Mouse (Mus musculus): ENCODE results near the gene Slc35e2.
"Not testable (repeated sequence)": the region's sequence is repeated elsewhere in the genome, so short reads cannot be mapped to it uniquely, and the experiment has no call there.

The Slc35e2 gene

DNA sequence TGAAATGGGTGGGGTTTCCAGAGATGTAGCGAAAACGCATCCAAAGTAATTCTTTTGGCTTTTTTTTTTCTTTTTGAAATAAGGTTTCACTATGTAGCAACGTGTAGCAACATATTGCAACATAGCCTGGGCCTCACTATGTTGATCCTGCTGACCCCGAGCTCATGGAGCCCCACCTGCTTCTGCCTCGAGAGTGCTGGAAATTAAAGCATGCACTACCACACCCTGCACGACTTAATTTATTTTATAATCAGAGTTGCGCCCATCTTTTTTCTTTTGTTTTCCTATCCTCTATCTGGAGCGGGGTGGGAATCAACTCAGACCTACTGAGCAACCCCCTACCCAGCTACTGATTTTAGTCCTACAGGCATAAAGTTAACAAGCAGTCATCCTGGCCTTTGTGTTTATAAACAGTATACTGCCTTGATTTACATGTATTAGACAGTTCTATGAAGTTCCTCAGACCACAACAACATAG lies 68.4 kb downstream of the Slc35e2 start:
- DNase-seq (ENCODE audit: low spot score in 2 of 2), result no peak

GRCm38 (mm10) chr4:155670236-155670635 lies 69.0 kb downstream of the Slc35e2 start:
- not testable (repeated sequence) for DNase-seq (ENCODE audit: low spot score in 2 of 2)

DNA sequence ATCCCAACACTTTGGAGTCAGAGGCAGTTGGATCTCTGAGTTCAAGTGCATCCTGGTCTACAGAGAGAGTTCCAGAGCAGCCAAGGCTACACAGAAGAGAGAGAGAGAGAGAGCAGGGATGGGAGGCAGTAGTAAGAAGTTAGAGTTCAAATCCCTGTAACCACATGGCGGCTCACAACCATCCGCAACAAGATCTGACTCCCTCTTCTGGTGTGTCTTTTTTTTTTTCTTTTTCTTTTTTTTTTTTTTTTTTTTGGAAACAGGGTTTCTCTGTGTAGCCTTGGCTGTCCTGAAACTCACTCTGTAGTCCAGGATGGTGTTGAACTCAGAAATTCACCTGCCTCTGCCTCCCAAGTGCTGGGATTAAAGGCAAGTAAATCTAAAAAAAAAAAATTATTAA lies 70.9 kb downstream of the Slc35e2 start:
- DNase-seq (ENCODE audit: low spot score in 2 of 2), result no peak

Measured in natural killer cell, adult 2 months (primary cell).